ENCODE assay signal across 8 mouse cellular contexts in genomic region chr2:29803400-29803831, GRCm38 (mm10). TPM values are rescaled to one million over a fixed set of nuclear protein-coding genes. Genes with fewer than 3 reads are reported as not detected.
DNase-seq lines count a peak whose midpoint lies in the region; ATAC-seq lines count a peak whose summit lies in the region.

No protein-coding gene starts in this region.

- peak overlapping the region; percentile 72 for H3K4me3 ChIP-seq in lung, embryonic 16.5 days (ENCODE audit: low read length)

- 0 out of 2 replicates have a peak, but pooled peaks have one; percentile 21 for ATAC-seq in erythroblast, adult 5-6 weeks (replicated peaks; ENCODE audit: low FRiP score, poor library complexity, severe bottlenecking)
- no peak for ATAC-seq in lung, embryonic 16.5 days (ENCODE audit: low read depth)

- peak; percentile 33 for DNase-seq in adrenal gland, adult 2 months
- DNase-seq in adrenal gland, postnatal 25 days: no peak
- DNase-seq in NIH3T3 (ENCODE audit: low read depth): peak; percentile 55
- DNase-seq in kidney, adult 11 months: peak; percentile 30
- DNase-seq in splenic B cell, adult 2 months (ENCODE audit: low read depth, low spot score): peak; percentile 38
- DNase-seq in left cerebral cortex, postnatal 4 days: no peak

- WGBS in lung, embryonic 16.5 days: 16% methylated on average over 6 of the region's 6 CpGs

- intact Hi-C loops in left cerebral cortex, postnatal 4 days (cut with DNase I): no loop called here

- peak overlapping the region; percentile 66 for H3K4me2 ChIP-seq in lung, embryonic 16.5 days (ENCODE audit: low read depth, low read length)

- H3K9me3 ChIP-seq in lung, embryonic 16.5 days (ENCODE audit: control insufficient read depth, low read length): no peaks in the 10 kb centered on the region

- H3K4me1 ChIP-seq in lung, embryonic 16.5 days (replicated peaks; ENCODE audit: control insufficient read depth, insufficient read depth, low read length): peaks cover 8% of the 10 kb centered on the region

- no peak overlapping the region for H3K27ac ChIP-seq in lung, embryonic 16.5 days (ENCODE audit: low read length)

- H3K36me3 ChIP-seq in lung, embryonic 16.5 days (ENCODE audit: control insufficient read depth, insufficient read depth, low read length): peaks cover 18% of the 10 kb centered on the region
- no peaks in the 10 kb centered on the region for H3K36me3 ChIP-seq in splenic B cell, adult 2 months (ENCODE audit: control insufficient read depth, insufficient read depth, low read length, poor library complexity, severe bottlenecking)

- H3K9ac ChIP-seq in lung, embryonic 16.5 days (ENCODE audit: low read length): peak overlapping the region; percentile 78

- H3K27me3 ChIP-seq in lung, embryonic 16.5 days (ENCODE audit: control insufficient read depth, insufficient read depth, low read depth, low read length): no peaks in the 10 kb centered on the region
- H3K27me3 ChIP-seq in splenic B cell, adult 2 months (ENCODE audit: control insufficient read depth, insufficient read depth, low read length, poor library complexity, severe bottlenecking): no peaks in the 10 kb centered on the region

RNA-seq across cellular contexts. Expression of gene Slc27a4, which starts 1.0 kb away (rescaled TPM):
- 10 to 100 TPM; 34.6 to 39.4 TPM for total RNA-seq in adrenal gland, adult 2 months (2021)
- 40.2 and 49.0 TPM in 2 replicates for polyA plus RNA-seq in adrenal gland, adult 2 months (2012; rRNA removed)
- 40.9 and 42.2 TPM in 2 replicates for total RNA-seq in adrenal gland, postnatal 25 days (2021)
- 1.9 and 4.2 TPM in 2 replicates for total RNA-seq in erythroblast, adult 5-6 weeks (2015; ENCODE audit: low replicate concordance)
- 5.1 and 9.8 TPM in 2 replicates for total RNA-seq in erythroblast, adult 5-6 weeks (2017; ENCODE audit: low replicate concordance)
- 11.7 and 13.3 TPM in 2 replicates for polyA plus RNA-seq in lung, embryonic 16.5 days (2015; fragmentation: Nextera tagmentation; extraction: Ambion mirVana)
- 10 to 100 TPM; 80.4 to 86.7 TPM for total RNA-seq in left cerebral cortex, postnatal 4 days (2021)

RNA-seq across cellular contexts. Expression of gene Trub2, which starts 15.1 kb away (rescaled TPM):
- total RNA-seq in adrenal gland, adult 2 months (2021): 10 to 100 TPM; 39.3 to 42.8 TPM
- 25.6 and 30.7 TPM in 2 replicates for polyA plus RNA-seq in adrenal gland, adult 2 months (2012; rRNA removed)
- 29.8 and 42.5 TPM in 2 replicates for total RNA-seq in adrenal gland, postnatal 25 days (2021)
- 25.1 and 27.7 TPM in 2 replicates for total RNA-seq in erythroblast, adult 5-6 weeks (2015; ENCODE audit: low replicate concordance)
- 29.7 and 31.1 TPM in 2 replicates for total RNA-seq in erythroblast, adult 5-6 weeks (2017; ENCODE audit: low replicate concordance)
- polyA plus RNA-seq in lung, embryonic 16.5 days (2015; fragmentation: Nextera tagmentation; extraction: Ambion mirVana): 33.9 and 38.3 TPM in 2 replicates
- 10 to 100 TPM; 48.2 to 51.1 TPM for total RNA-seq in left cerebral cortex, postnatal 4 days (2021)

RNA-seq across cellular contexts. Expression of gene Coq4, which starts 16.1 kb away (rescaled TPM):
- total RNA-seq in adrenal gland, adult 2 months (2021): 10 to 100 TPM; 20.2 to 21.6 TPM
- 191 and 216 TPM in 2 replicates for polyA plus RNA-seq in adrenal gland, adult 2 months (2012; rRNA removed)
- 19.7 and 23.0 TPM in 2 replicates for total RNA-seq in adrenal gland, postnatal 25 days (2021)
- total RNA-seq in erythroblast, adult 5-6 weeks (2015; ENCODE audit: low replicate concordance): 2.3 and 9.2 TPM in 2 replicates
- total RNA-seq in erythroblast, adult 5-6 weeks (2017; ENCODE audit: low replicate concordance): 1.8 and 2.2 TPM in 2 replicates
- polyA plus RNA-seq in lung, embryonic 16.5 days (2015; fragmentation: Nextera tagmentation; extraction: Ambion mirVana): 28.3 and 29.0 TPM in 2 replicates
- total RNA-seq in left cerebral cortex, postnatal 4 days (2021): 10 to 100 TPM; 32.7 to 38.4 TPM

RNA-seq across cellular contexts. Expression of gene Urm1, which starts 16.5 kb away (rescaled TPM):
- total RNA-seq in adrenal gland, adult 2 months (2021): 10 to 100 TPM; 34.0 to 42.8 TPM
- polyA plus RNA-seq in adrenal gland, adult 2 months (2012; rRNA removed): 58.9 and 62.1 TPM in 2 replicates
- 27.4 and 39.2 TPM in 2 replicates for total RNA-seq in adrenal gland, postnatal 25 days (2021)
- total RNA-seq in erythroblast, adult 5-6 weeks (2015; ENCODE audit: low replicate concordance): 5.4 and 8.2 TPM in 2 replicates
- total RNA-seq in erythroblast, adult 5-6 weeks (2017; ENCODE audit: low replicate concordance): 5.6 and 8.9 TPM in 2 replicates
- 24.8 and 31.0 TPM in 2 replicates for polyA plus RNA-seq in lung, embryonic 16.5 days (2015; fragmentation: Nextera tagmentation; extraction: Ambion mirVana)
- 10 to 100 TPM; 46.1 to 51.1 TPM for total RNA-seq in left cerebral cortex, postnatal 4 days (2021)

RNA-seq across cellular contexts. Expression of gene Gm13547, which starts 44.3 kb away (rescaled TPM):
- total RNA-seq in adrenal gland, adult 2 months (2021): not detected
- polyA plus RNA-seq in adrenal gland, adult 2 months (2012; rRNA removed): not detected in 2 replicates
- total RNA-seq in adrenal gland, postnatal 25 days (2021): not detected in 2 replicates
- not detected in 2 replicates for total RNA-seq in erythroblast, adult 5-6 weeks (2015; ENCODE audit: low replicate concordance)
- 1.3 TPM in 1 of 2 replicates, not detected in the other for total RNA-seq in erythroblast, adult 5-6 weeks (2017; ENCODE audit: low replicate concordance)
- not detected in 2 replicates for polyA plus RNA-seq in lung, embryonic 16.5 days (2015; fragmentation: Nextera tagmentation; extraction: Ambion mirVana)
- total RNA-seq in left cerebral cortex, postnatal 4 days (2021): not detected

Comparison
In these comparisons a context has a peak if more than half of its experiments do, and no peak if none do; other contexts are left out.
1. DNase-seq: peak in adrenal gland, adult 2 months (single experiment), NIH3T3 (single experiment), kidney, adult 11 months (single experiment) and splenic B cell, adult 2 months (single experiment); none in adrenal gland, postnatal 25 days (single experiment) and left cerebral cortex, postnatal 4 days (single experiment).